Mouse (Mus musculus): ENCODE measurements around the gene Gm11444.

The Gm11444 gene

GRCm38 (mm10) chr11:85850233-85850632 is at the start of gene Gm11444:
TSS of gene Gm11444 (minus strand) at chr11:85850333.
- DNase-seq, result no peak

GRCm38 (mm10) chr11:85896335-85896985 is 46.3 kb upstream of the Gm11444 start:
- no peak for DNase-seq

- no peak for DNase-seq
Measured at GRCm38 (mm10) chr11:85894731-85895545, 44.8 kb upstream of the Gm11444 start.

- DNase-seq, result no peak
Measured at GRCm38 (mm10) chr11:85894136-85894530, 44.0 kb upstream of the Gm11444 start.

- no peak for DNase-seq
Measured at GRCm38 (mm10) chr11:85893400-85894135, 43.4 kb upstream of the Gm11444 start.

- no peak for DNase-seq
Measured at GRCm38 (mm10) chr11:85892771-85893170, 42.6 kb upstream of the Gm11444 start.

- no peak for DNase-seq
Measured at GRCm38 (mm10) chr11:85891692-85892040, 41.5 kb upstream of the Gm11444 start.

GRCm38 (mm10) chr11:85891010-85891691 is 41.0 kb upstream of the Gm11444 start:
- no peak for DNase-seq

GRCm38 (mm10) chr11:85890563-85890845 is 40.4 kb upstream of the Gm11444 start:
- no peak for DNase-seq

- DNase-seq, result no peak
Measured at GRCm38 (mm10) chr11:85889730-85890562, 39.8 kb upstream of the Gm11444 start.

GRCm38 (mm10) chr11:85889056-85889729 is 39.1 kb upstream of the Gm11444 start:
- no peak for DNase-seq

- DNase-seq, result no peak
Measured at GRCm38 (mm10) chr11:85888451-85888961, 38.4 kb upstream of the Gm11444 start.

GRCm38 (mm10) chr11:85887801-85888450 is 37.8 kb upstream of the Gm11444 start:
- DNase-seq, result no peak

GRCm38 (mm10) chr11:85887273-85887672 is 37.1 kb upstream of the Gm11444 start:
- DNase-seq, result no peak

- no peak for DNase-seq
Measured at GRCm38 (mm10) chr11:85886429-85886785, 36.3 kb upstream of the Gm11444 start.

GRCm38 (mm10) chr11:85885665-85886428 is 35.7 kb upstream of the Gm11444 start, which contains the start of gene Tbx4:
TSS of gene Tbx4 (plus strand) at chr11:85886422.
- DNase-seq, result no peak

- DNase-seq, result no peak
Measured at GRCm38 (mm10) chr11:85884498-85884897, 34.4 kb upstream of the Gm11444 start.

GRCm38 (mm10) chr11:85876059-85876788 is 26.1 kb upstream of the Gm11444 start:
- DNase-seq, result no peak

- no peak for DNase-seq
Measured at GRCm38 (mm10) chr11:85864363-85864762, 14.2 kb upstream of the Gm11444 start.

Measured in spleen, adult 18-20 months (tissue).